Mouse (Mus musculus) midbrain, embryonic 13.5 days (tissue): Measurements from ENCODE around the gene Epha7. TPM values are rescaled to one million over a fixed set of nuclear protein-coding genes. Genes with fewer than 3 reads are reported as not detected.

ENCODE experiments used
- ATAC-seq: fragments of 200-750 bp; cut with Nextera tagmentation; 2 replicates; pipeline ENCODE4 v1.8.0; 2017; ENCODE audit warnings: mild to moderate bottlenecking, moderate TSS enrichment, moderate library complexity
- H3K27ac ChIP-seq: fragments of 300-500 bp; sonication (generic); 2 replicates; pipeline ENCODE4 v1.5.1; 2015; ENCODE audit warnings: inconsistent platforms, mild to moderate bottlenecking, moderate library complexity
- H3K27me3 ChIP-seq: fragments of 300-500 bp; sonication (generic); 2 replicates; pipeline ENCODE4 v1.6.1; 2015; ENCODE audit warnings: mild to moderate bottlenecking, inconsistent platforms
- H3K36me3 ChIP-seq: fragments of 300-500 bp; sonication (generic); 2 replicates; pipeline ENCODE4 v1.6.1; 2015; ENCODE audit warnings: mild to moderate bottlenecking, inconsistent platforms
- H3K4me1 ChIP-seq: fragments of 300-500 bp; sonication (generic); replicated peaks from 2 replicates; pipeline ENCODE4 v1.6.1; 2015; ENCODE audit warnings: inconsistent platforms
- H3K4me2 ChIP-seq: fragments of 300-500 bp; sonication (generic); replicated peaks from 2 replicates; pipeline ENCODE4 v1.6.1; 2015; ENCODE audit warnings: moderate library complexity, mild to moderate bottlenecking, inconsistent platforms
- H3K4me3 ChIP-seq: fragments of 300-500 bp; sonication (generic); replicated peaks from 2 replicates; pipeline ENCODE4 v1.5.1; 2015; ENCODE audit warnings: mild to moderate bottlenecking, inconsistent platforms
- H3K9ac ChIP-seq: fragments of 300-500 bp; sonication (generic); replicated peaks from 2 replicates; pipeline ENCODE4 v1.6.1; 2015; ENCODE audit warnings: mild to moderate bottlenecking, inconsistent platforms
- H3K9me3 ChIP-seq: fragments of 300-500 bp; sonication (generic); 2 replicates; pipeline ENCODE4 v1.6.1; 2016; ENCODE audit warnings: mild to moderate bottlenecking, inconsistent platforms
- WGBS: fragments of 180-500 bp; shearing (Covaris S2); methylation state at CpG from one replicate; pipeline ENCODE4 v1.1.7; 2015; 5-methylcytosine and 5-hydroxymethylcytosine counted together
- polyA plus RNA-seq: library from polyadenylated mRNA; unstranded; fragments of >200 nt; fragmentation: Nextera tagmentation; extraction: Ambion mirVana; gene quantifications from 2 replicates; pipeline ENCODE4 v1.2.1, GENCODE M21; 2015

The Epha7 gene
- polyA plus RNA-seq, 1 experiment from 2014 or later = 69.2 TPM

GRCm38 (mm10) chr4:28850388-28850787 lies 37.5 kb downstream of the Epha7 start:
- H3K4me2 ChIP-seq = no peak overlapping the region
- WGBS = 67% methylated on average over 2 of the region's 2 CpGs
- no peaks in the 10 kb centered on the region for H3K27me3 ChIP-seq
- H3K27ac ChIP-seq = no peak overlapping the region
- H3K9me3 ChIP-seq = no peaks in the 10 kb centered on the region
- no peak overlapping the region for H3K9ac ChIP-seq
- H3K36me3 ChIP-seq = no peaks in the 10 kb centered on the region
- 0 out of 2 replicates have a peak, but pooled peaks cover 3% of the 10 kb centered on the region for H3K4me1 ChIP-seq
- H3K4me3 ChIP-seq = no peak overlapping the region
- ATAC-seq = no peak

- Histone ChIP-seq H3K4me3 (no peak overlapping the region), H3K9ac (no peak overlapping the region), H3K36me3 (no peaks in the 10 kb centered on the region), H3K9me3 (no peaks in the 10 kb centered on the region), H3K4me2 (no peak overlapping the region), H3K27me3 (no peaks in the 10 kb centered on the region), H3K4me1 (peaks cover 9% of the 10 kb centered on the region), H3K27ac (no peak overlapping the region)
- no peak for ATAC-seq
- 70% methylated on average over 6 of the region's 6 CpGs for WGBS
These were observed 50.1 kb downstream of the Epha7 start for GRCm38 (mm10) chr4:28862845-28863666.

GRCm38 (mm10) chr4:28866411-28866810 lies 53.5 kb downstream of the Epha7 start:
- Histone ChIP-seq H3K4me3 (no peak overlapping the region), H3K9ac (no peak overlapping the region), H3K4me1 (peaks cover 9% of the 10 kb centered on the region), H3K9me3 (no peaks in the 10 kb centered on the region), H3K36me3 (no peaks in the 10 kb centered on the region), H3K27ac (no peak overlapping the region), H3K4me2 (no peak overlapping the region), H3K27me3 (no peaks in the 10 kb centered on the region)
- 26% methylated on average over 2 of the region's 2 CpGs for WGBS
- no peak for ATAC-seq

- WGBS = 89% methylated on average over 11 of the region's 11 CpGs
- Histone ChIP-seq H3K4me3 (no peak overlapping the region), H3K9ac (no peak overlapping the region), H3K9me3 (no peaks in the 10 kb centered on the region), H3K36me3 (0 out of 2 replicates have a peak, but pooled peaks cover 5% of the 10 kb centered on the region), H3K4me2 (no peak overlapping the region), H3K4me1 (no peaks in the 10 kb centered on the region), H3K27ac (no peak overlapping the region), H3K27me3 (no peaks in the 10 kb centered on the region)
- ATAC-seq = no peak
These were observed 58.7 kb downstream of the Epha7 start for GRCm38 (mm10) chr4:28871615-28872014.

- Histone ChIP-seq H3K4me3 (no peak overlapping the region), H3K4me1 (peaks cover 6% of the 10 kb centered on the region), H3K9me3 (no peaks in the 10 kb centered on the region), H3K27ac (peak overlapping the region; percentile 25; the same call in 1 of the 2 replicates), H3K4me2 (no peak overlapping the region), H3K27me3 (no peaks in the 10 kb centered on the region), H3K9ac (no peak overlapping the region), H3K36me3 (no peaks in the 10 kb centered on the region)
- ATAC-seq = no peak
- WGBS = 31% methylated on average over 5 of the region's 5 CpGs
These were observed 68.5 kb downstream of the Epha7 start for GRCm38 (mm10) chr4:28881271-28882044.

GRCm38 (mm10) chr4:28889630-28890029 lies 76.7 kb downstream of the Epha7 start:
- 86% methylated on average over 5 of the region's 5 CpGs for WGBS
- Histone ChIP-seq H3K9me3 (no peaks in the 10 kb centered on the region), H3K4me1 (no peaks in the 10 kb centered on the region), H3K4me2 (no peak overlapping the region), H3K27ac (peak overlapping the region; percentile 3; the same call in 1 of the 2 replicates), H3K27me3 (no peaks in the 10 kb centered on the region), H3K36me3 (no peaks in the 10 kb centered on the region), H3K4me3 (no peak overlapping the region), H3K9ac (no peak overlapping the region)
- ATAC-seq = 0 out of 2 replicates have a peak, but pooled peaks have one; percentile 48

GRCm38 (mm10) chr4:28890102-28890501 lies 77.2 kb downstream of the Epha7 start:
- Histone ChIP-seq H3K9me3 (no peaks in the 10 kb centered on the region), H3K4me3 (no peak overlapping the region), H3K9ac (no peak overlapping the region), H3K27me3 (no peaks in the 10 kb centered on the region), H3K27ac (peak overlapping the region; percentile 3; the same call in 1 of the 2 replicates), H3K36me3 (no peaks in the 10 kb centered on the region), H3K4me1 (no peaks in the 10 kb centered on the region), H3K4me2 (no peak overlapping the region)
- 73% methylated on average over 3 of the region's 3 CpGs for WGBS
- ATAC-seq = 0 out of 2 replicates have a peak, but pooled peaks have one; percentile 50

- H3K27ac ChIP-seq = no peak overlapping the region
- no peak overlapping the region for H3K4me2 ChIP-seq
- H3K9ac ChIP-seq = no peak overlapping the region
- H3K9me3 ChIP-seq = no peaks in the 10 kb centered on the region
- no peak overlapping the region for H3K4me3 ChIP-seq
- 90% methylated on average over 7 of the region's 7 CpGs for WGBS
- no peaks in the 10 kb centered on the region for H3K36me3 ChIP-seq
- H3K4me1 ChIP-seq = no peaks in the 10 kb centered on the region
- no peak for ATAC-seq
- H3K27me3 ChIP-seq = no peaks in the 10 kb centered on the region
These were observed 82.5 kb downstream of the Epha7 start for GRCm38 (mm10) chr4:28895480-28895879.

GRCm38 (mm10) chr4:28899373-28899772 lies 86.4 kb downstream of the Epha7 start:
- Histone ChIP-seq H3K27ac (no peak overlapping the region), H3K4me2 (no peak overlapping the region), H3K9me3 (no peaks in the 10 kb centered on the region), H3K27me3 (no peaks in the 10 kb centered on the region), H3K9ac (no peak overlapping the region), H3K36me3 (no peaks in the 10 kb centered on the region), H3K4me1 (0 out of 2 replicates have a peak, but pooled peaks cover 3% of the 10 kb centered on the region), H3K4me3 (no peak overlapping the region)
- WGBS = 84% methylated on average over 4 of the region's 4 CpGs
- ATAC-seq = no peak

- H3K9ac ChIP-seq = no peak overlapping the region
- H3K27ac ChIP-seq = no peak overlapping the region
- H3K27me3 ChIP-seq = no peaks in the 10 kb centered on the region
- H3K4me1 ChIP-seq = 0 out of 2 replicates have a peak, but pooled peaks cover 3% of the 10 kb centered on the region
- H3K4me3 ChIP-seq = no peak overlapping the region
- WGBS = 92% methylated on average over 11 of the region's 11 CpGs
- no peaks in the 10 kb centered on the region for H3K9me3 ChIP-seq
- no peak for ATAC-seq
- H3K36me3 ChIP-seq = no peaks in the 10 kb centered on the region
- no peak overlapping the region for H3K4me2 ChIP-seq
These were observed 86.9 kb downstream of the Epha7 start for GRCm38 (mm10) chr4:28899783-28900182.

- Histone ChIP-seq H3K27me3 (no peaks in the 10 kb centered on the region), H3K9me3 (no peaks in the 10 kb centered on the region), H3K4me3 (no peak overlapping the region), H3K9ac (no peak overlapping the region), H3K4me2 (no peak overlapping the region), H3K27ac (no peak overlapping the region), H3K4me1 (0 out of 2 replicates have a peak, but pooled peaks cover 3% of the 10 kb centered on the region), H3K36me3 (no peaks in the 10 kb centered on the region)
- 86% methylated on average over 5 of the region's 5 CpGs for WGBS
- no peak for ATAC-seq
These were observed 88.6 kb downstream of the Epha7 start for GRCm38 (mm10) chr4:28901496-28901895.
